Mouse (Mus musculus) limb, embryonic 12.5 days (tissue): ENCODE measurements around the gene Ndufs3. TPM values are rescaled to one million over a fixed set of nuclear protein-coding genes. Genes with fewer than 3 reads are reported as not detected.

Experiments
- ATAC-seq: fragments of 200-750 bp; cut with Nextera tagmentation; 2 replicates; pipeline ENCODE4 v1.8.0; 2017; ENCODE audit warnings: low read depth, moderate TSS enrichment; ENCODE audit not compliant: insufficient number of reproducible peaks, insufficient read depth, low FRiP score, low TSS enrichment
- H3K27ac ChIP-seq: fragments of 300-500 bp; sonication (generic); 2 replicates; pipeline ENCODE4 v1.5.1; 2016; ENCODE audit warnings: mild to moderate bottlenecking, moderate library complexity
- H3K27me3 ChIP-seq: fragments of 300-500 bp; sonication (generic); 2 replicates; pipeline ENCODE4 v1.6.1; 2016; ENCODE audit warnings: mild to moderate bottlenecking, moderate library complexity
- H3K36me3 ChIP-seq: fragments of 300-500 bp; sonication (generic); 2 replicates; pipeline ENCODE4 v1.6.1; 2016; ENCODE audit warnings: mild to moderate bottlenecking, moderate library complexity
- H3K4me1 ChIP-seq: fragments of 300-500 bp; sonication (generic); replicated peaks from 2 replicates; pipeline ENCODE4 v1.6.1; 2016
- H3K4me2 ChIP-seq: fragments of 300-500 bp; sonication (generic); 2 replicates; pipeline ENCODE4 v1.6.1; 2016; ENCODE audit warnings: mild to moderate bottlenecking, moderate library complexity
- H3K4me3 ChIP-seq: fragments of 300-500 bp; sonication (generic); replicated peaks from 2 replicates; pipeline ENCODE4 v1.5.1; 2016; ENCODE audit warnings: mild to moderate bottlenecking
- H3K9ac ChIP-seq: fragments of 300-500 bp; sonication (generic); replicated peaks from 2 replicates; pipeline ENCODE4 v1.6.1; 2016; ENCODE audit warnings: mild to moderate bottlenecking, moderate library complexity
- H3K9me3 ChIP-seq: fragments of 300-500 bp; sonication (generic); 2 replicates; pipeline ENCODE4 v1.6.1; 2016; ENCODE audit warnings: mild to moderate bottlenecking, moderate library complexity
- WGBS: fragments of 180-500 bp; shearing (Covaris S2); methylation state at CpG from one replicate; pipeline ENCODE4 v1.1.7; 2016; 5-methylcytosine and 5-hydroxymethylcytosine counted together
- polyA plus RNA-seq: library from polyadenylated mRNA; unstranded; fragments of >200 nt; fragmentation: Nextera tagmentation; extraction: Ambion mirVana; gene quantifications from 2 replicates; pipeline ENCODE4 v1.2.1, GENCODE M21; 2016

Gene Ndufs3
- polyA plus RNA-seq: 207 and 212 TPM in 2 replicates

DNA sequence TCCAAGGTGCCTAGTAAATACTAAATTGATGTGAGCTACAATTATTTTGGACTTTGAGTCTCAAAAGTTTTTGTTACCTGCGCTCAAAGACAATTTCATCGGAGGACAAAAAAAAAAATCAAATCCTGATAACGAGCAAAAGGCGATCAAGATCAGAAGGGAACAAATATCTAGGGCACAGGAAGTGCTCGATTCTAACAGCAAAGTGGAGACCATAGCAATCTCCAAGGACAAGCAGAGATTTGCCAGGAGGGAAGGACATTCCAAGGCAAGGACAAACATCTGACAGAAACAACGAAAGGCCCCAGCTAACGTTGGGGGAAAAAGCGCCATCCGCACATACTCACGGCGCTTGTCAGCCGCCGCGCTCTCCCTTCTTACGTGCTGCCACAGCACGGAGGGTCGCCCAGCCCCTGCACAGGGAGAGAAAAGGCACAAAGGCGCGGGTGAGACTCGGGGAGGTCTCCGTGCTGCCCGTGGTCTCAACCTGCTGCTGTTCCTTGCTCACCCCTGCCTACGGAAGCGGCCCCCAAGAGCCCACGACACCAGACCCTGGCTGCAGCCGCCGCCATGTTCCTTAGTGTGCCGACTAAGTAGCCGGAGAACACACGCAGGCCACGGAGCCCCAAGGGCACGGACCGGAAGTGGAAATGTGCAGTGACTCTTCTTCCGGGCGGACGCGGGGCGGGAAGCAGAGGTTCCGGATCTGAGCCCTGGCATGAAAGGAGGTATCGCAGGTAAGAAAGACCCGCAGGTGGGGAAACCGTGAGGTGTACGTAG is at the start of gene Ndufs3, which contains the start of gene Kbtbd4:
Ndufs3 (minus strand) TSS at position 752 of the 780 bp plus-strand sequence.
Kbtbd4 (plus strand) TSS at position 665 of the 780 bp plus-strand sequence.
- under 1% methylated on average over 43 of the region's 43 CpGs for WGBS
- peak within 1 kb of the TSS; percentile 78 for H3K4me2 ChIP-seq
- peak; percentile 91 for ATAC-seq
- peak within 1 kb of the TSS; percentile 88 for H3K4me3 ChIP-seq
- H3K36me3 ChIP-seq: peaks cover 65% of the 10 kb centered on the region
- H3K27me3 ChIP-seq: no peaks in the 10 kb centered on the region
- H3K9ac ChIP-seq: peak within 1 kb of the TSS; percentile 93
- peak within 1 kb of the TSS; percentile 93 for H3K27ac ChIP-seq
- peaks cover 21% of the 10 kb centered on the region for H3K4me1 ChIP-seq
- H3K9me3 ChIP-seq: no peaks in the 10 kb centered on the region

GRCm38 (mm10) chr2:90953461-90953860 is 48.8 kb upstream of the Ndufs3 start:
- H3K27ac ChIP-seq: no peak overlapping the region
- no peak overlapping the region for H3K9ac ChIP-seq
- ATAC-seq: no peak
- no peaks in the 10 kb centered on the region for H3K27me3 ChIP-seq
- no peak overlapping the region for H3K4me3 ChIP-seq
- H3K4me2 ChIP-seq: no peak overlapping the region
- 0 out of 2 replicates have a peak, but pooled peaks cover 3% of the 10 kb centered on the region for H3K4me1 ChIP-seq
- H3K9me3 ChIP-seq: no peaks in the 10 kb centered on the region
- peaks cover 19% of the 10 kb centered on the region for H3K36me3 ChIP-seq
- WGBS: 80% methylated on average over 3 of the region's 3 CpGs

DNA sequence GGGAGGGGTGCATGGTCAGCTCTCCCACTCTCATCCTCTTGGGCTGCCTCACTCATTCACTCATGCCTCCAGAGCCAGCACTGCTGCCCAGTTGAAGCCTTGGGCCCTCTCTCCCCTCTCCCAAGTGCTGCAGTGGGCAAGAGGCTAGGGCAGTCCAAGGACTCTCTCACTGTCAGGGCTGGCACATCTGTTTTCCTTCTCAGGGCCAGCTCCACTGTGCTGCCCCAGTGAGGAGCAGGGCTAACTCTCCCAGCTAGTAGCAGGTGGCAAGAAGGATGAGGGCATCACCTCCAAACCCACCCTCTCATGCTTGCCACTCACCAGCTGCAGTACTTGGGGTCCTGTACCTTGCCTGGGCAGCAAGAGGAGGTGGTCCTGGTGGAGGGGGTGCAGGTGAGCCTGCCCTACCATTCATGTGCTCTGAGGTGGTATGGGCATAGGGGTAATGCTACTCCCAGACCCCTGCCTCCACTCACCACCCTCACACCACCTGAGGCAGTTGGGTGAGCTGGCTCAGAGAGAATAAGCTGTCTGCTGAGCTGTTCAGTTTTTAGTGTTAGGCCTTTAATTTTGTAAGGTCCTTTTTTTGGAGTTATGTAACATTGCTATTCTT is 46.1 kb upstream of the Ndufs3 start:
- Histone ChIP-seq H3K4me3 (no peak overlapping the region), H3K27ac (no peak overlapping the region), H3K27me3 (no peaks in the 10 kb centered on the region), H3K4me1 (0 out of 2 replicates have a peak, but pooled peaks cover 3% of the 10 kb centered on the region), H3K9ac (no peak overlapping the region), H3K36me3 (peaks cover 19% of the 10 kb centered on the region; the same call in 1 of the 2 replicates), H3K9me3 (no peaks in the 10 kb centered on the region), H3K4me2 (no peak overlapping the region)
- ATAC-seq: no peak

- Histone ChIP-seq H3K27ac (no peak overlapping the region), H3K4me3 (no peak overlapping the region), H3K4me2 (no peak overlapping the region), H3K36me3 (peaks cover 19% of the 10 kb centered on the region; the same call in 1 of the 2 replicates), H3K9ac (no peak overlapping the region), H3K27me3 (no peaks in the 10 kb centered on the region), H3K4me1 (0 out of 2 replicates have a peak, but pooled peaks cover 3% of the 10 kb centered on the region), H3K9me3 (no peaks in the 10 kb centered on the region)
- ATAC-seq: no peak
- WGBS: 92% methylated on average over 5 of the region's 5 CpGs
These were observed 45.5 kb upstream of the Ndufs3 start for GRCm38 (mm10) chr2:90950149-90950548.

DNA sequence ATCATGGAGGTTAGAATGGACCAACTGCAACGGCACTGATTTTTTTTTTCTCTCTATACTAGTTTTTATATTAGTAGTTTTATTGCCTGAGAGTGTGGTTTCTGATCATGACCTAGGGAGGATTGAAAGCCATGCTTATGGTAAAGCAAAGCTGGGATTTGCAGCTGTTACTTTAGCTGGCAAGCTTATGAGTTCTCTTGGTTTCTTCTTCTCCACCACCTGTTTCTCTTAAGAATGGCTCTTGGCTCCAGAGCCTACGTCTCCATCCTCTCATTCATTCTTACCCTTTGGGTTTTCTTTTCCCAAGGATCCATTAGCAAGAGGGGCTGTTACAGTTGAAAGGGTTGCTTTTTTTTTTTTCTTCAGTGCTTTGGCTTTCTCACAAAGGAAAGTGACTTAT is 37.1 kb upstream of the Ndufs3 start:
- Histone ChIP-seq H3K4me3 (peak overlapping the region; percentile 98), H3K9me3 (no peaks in the 10 kb centered on the region), H3K36me3 (peaks cover 6% of the 10 kb centered on the region; the same call in 1 of the 2 replicates), H3K9ac (0 out of 2 replicates have a peak overlapping the region, but pooled peaks have one; percentile 96), H3K27ac (no peak overlapping the region), H3K27me3 (no peaks in the 10 kb centered on the region), H3K4me1 (peaks cover 19% of the 10 kb centered on the region), H3K4me2 (peak overlapping the region; percentile 65)
- ATAC-seq: no peak
- 68% methylated on average over 2 of the region's 2 CpGs for WGBS

DNA sequence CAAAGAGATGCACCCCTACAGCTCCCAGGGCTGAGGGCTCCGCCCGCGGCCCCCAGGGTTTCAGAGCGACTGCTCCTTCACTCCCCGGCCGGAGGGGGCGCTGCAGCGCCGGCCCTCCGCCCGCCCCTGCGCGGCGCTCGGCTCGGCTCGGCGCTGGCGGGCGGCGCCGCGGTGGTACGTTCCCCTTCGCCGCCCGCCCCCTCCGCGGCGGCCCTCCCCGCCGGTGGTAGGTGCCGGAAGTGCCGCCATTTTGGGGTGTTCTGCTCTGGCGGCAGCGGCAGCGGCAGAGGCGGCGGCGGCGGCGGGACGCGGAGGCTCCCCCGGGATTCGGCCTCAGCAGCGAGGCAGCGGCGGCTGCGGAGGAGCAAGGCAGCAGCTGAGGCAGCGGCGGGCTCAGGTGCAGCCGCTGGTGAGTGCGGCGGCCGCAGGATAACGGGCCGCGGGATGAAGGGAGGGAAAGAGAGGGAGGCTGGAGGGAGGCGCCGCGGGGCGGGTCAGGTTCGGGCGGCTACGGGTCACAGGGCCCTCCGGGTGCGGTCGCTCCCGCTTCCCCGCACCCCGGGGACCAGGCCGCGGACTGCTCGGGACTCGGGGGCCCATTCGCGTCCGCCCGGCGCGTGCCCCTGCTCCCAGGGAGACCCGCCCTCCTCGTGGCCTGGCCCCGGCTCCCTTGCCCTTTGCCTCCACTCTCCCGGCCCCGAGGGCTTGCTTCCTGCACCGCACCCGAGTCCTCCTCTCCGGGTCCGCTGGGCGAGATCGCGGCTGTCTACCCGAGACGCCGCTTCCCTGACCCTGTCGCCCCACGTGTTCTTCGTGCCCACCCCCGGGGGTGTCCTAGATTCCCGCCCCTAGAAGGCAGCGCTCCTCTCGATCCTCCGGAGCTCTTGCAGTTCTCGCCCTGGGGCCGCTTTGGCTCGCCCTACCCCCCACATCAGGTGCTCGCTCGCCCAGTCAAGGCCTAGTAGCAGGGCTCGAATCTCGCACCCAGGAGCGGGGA is 35.9 kb upstream of the Ndufs3 start, which contains the start of gene Celf1:
Celf1 (plus strand) TSS at position 150 of the 997 bp plus-strand sequence.
- Histone ChIP-seq H3K4me3 (peak within 1 kb of the TSS; percentile 98), H3K9me3 (no peaks in the 10 kb centered on the region), H3K4me1 (peaks cover 19% of the 10 kb centered on the region), H3K9ac (peak within 1 kb of the TSS; percentile 96), H3K36me3 (no peaks in the 10 kb centered on the region), H3K4me2 (peak within 1 kb of the TSS; percentile 65), H3K27ac (peak within 1 kb of the TSS; percentile 97), H3K27me3 (no peaks in the 10 kb centered on the region)
- WGBS: under 1% methylated on average over 86 of the region's 113 CpGs
- peak; percentile 90 for ATAC-seq

DNA sequence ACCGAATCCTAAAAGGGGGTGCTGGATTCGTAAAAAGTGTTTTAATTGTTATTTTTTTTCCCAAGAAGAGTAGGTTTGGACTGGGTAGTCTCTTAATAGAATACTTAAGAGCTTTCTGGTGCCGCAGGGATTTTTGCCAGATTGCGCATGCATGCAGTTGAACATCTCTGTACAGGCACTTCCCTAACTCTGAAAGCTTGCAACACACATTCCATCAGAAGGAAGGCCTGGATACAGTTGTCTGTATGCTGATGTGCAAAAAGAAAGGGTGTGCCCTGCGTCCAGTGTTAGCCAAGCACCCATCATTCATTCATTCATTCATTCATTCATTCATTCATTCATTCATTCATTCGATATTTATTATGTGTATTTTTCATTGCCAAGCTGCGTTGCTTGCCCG is 35.1 kb upstream of the Ndufs3 start:
- ATAC-seq: peak; percentile 42
- peak overlapping the region; percentile 97 for H3K27ac ChIP-seq

GRCm38 (mm10) chr2:90938362-90938761 is 33.7 kb upstream of the Ndufs3 start:
- 65% methylated on average over 3 of the region's 3 CpGs for WGBS
- H3K36me3 ChIP-seq: no peaks in the 10 kb centered on the region
- H3K4me1 ChIP-seq: peaks cover 19% of the 10 kb centered on the region
- no peak overlapping the region for H3K4me2 ChIP-seq
- no peak overlapping the region for H3K27ac ChIP-seq
- H3K9me3 ChIP-seq: no peaks in the 10 kb centered on the region
- no peak overlapping the region for H3K4me3 ChIP-seq
- no peaks in the 10 kb centered on the region for H3K27me3 ChIP-seq
- no peak for ATAC-seq
- H3K9ac ChIP-seq: no peak overlapping the region

More for the DNA sequence above, 35.1 kb upstream of the Ndufs3 start:
- H3K4me2 ChIP-seq: peak overlapping the region; percentile 65
- peak overlapping the region; percentile 96 for H3K9ac ChIP-seq
- H3K4me1 ChIP-seq: peaks cover 19% of the 10 kb centered on the region
- H3K27me3 ChIP-seq: no peaks in the 10 kb centered on the region
- peak overlapping the region; percentile 98 for H3K4me3 ChIP-seq
- H3K9me3 ChIP-seq: no peaks in the 10 kb centered on the region
- H3K36me3 ChIP-seq: no peaks in the 10 kb centered on the region
- 45% methylated on average over 8 of the region's 8 CpGs for WGBS

DNA sequence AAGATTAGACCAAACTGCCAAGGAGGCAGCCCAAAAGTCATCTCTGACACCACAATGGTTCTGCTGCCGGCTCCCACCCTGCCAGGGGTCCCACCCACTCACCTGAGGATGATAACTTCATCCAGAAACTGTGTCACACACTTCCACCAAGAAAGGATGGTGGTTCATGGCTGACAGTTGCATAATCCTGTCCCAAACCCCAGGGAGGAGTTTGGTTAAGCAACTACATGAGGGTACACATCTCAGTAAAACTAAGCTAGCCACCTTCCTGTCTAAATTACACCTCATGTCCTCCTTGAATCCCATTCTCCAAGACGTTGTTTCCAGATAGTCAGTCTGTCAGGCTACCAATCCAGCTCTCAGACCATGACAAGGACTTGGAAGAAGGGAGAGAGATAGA is 27.6 kb upstream of the Ndufs3 start:
- Histone ChIP-seq H3K4me2 (no peak overlapping the region), H3K27me3 (peaks cover 10% of the 10 kb centered on the region; the same call in 1 of the 2 replicates), H3K9ac (no peak overlapping the region), H3K9me3 (no peaks in the 10 kb centered on the region), H3K4me3 (no peak overlapping the region), H3K4me1 (no peaks in the 10 kb centered on the region), H3K36me3 (no peaks in the 10 kb centered on the region), H3K27ac (no peak overlapping the region)
- WGBS: 74% methylated on average over 2 of the region's 2 CpGs
- no peak for ATAC-seq

- Histone ChIP-seq H3K4me3 (no peak overlapping the region), H3K9me3 (no peaks in the 10 kb centered on the region), H3K4me1 (no peaks in the 10 kb centered on the region), H3K9ac (no peak overlapping the region), H3K36me3 (no peaks in the 10 kb centered on the region), H3K4me2 (no peak overlapping the region), H3K27me3 (peaks cover 10% of the 10 kb centered on the region; the same call in 1 of the 2 replicates), H3K27ac (no peak overlapping the region)
- 72% methylated on average over 8 of the region's 8 CpGs for WGBS
- ATAC-seq: no peak
These were observed 27.2 kb upstream of the Ndufs3 start for GRCm38 (mm10) chr2:90931829-90932228.
